In genomic region chr9:29100624-29101023, GRCm38 (mm10) we compare ENCODE assay signal across 33 mouse cellular contexts.
DNase-seq lines count a peak whose midpoint lies in the region; ATAC-seq lines count a peak whose summit lies in the region.
"Had no signal": no experiment of that assay in that cellular context is flagged by ENCODE, and none has a peak within 500 bp of the region (broad histone marks: within the 10 kb centered on the region; RNA-seq: fewer than 3 reads in every experiment).

No protein-coding gene starts in this region.

- H3K27me3 ChIP-seq in embryonic facial prominence, embryonic 14.5 days (replicated peaks; ENCODE audit: control insufficient read depth, insufficient read depth, low read length), result no peaks in the 10 kb centered on the region
- H3K27me3 ChIP-seq: CH12.LX; embryonic facial prominence, embryonic 12.5 days; heart, embryonic 13.5 days; Patski had no signal

- no peaks in the 10 kb centered on the region for H3K36me3 ChIP-seq in embryonic facial prominence, embryonic 14.5 days (ENCODE audit: control insufficient read depth, insufficient read depth, low read length)
- H3K36me3 ChIP-seq: embryonic facial prominence, embryonic 12.5 days; forebrain, embryonic 10.5 days; G1E; heart, embryonic 10.5 days; heart, embryonic 13.5 days had no signal

- H3K4me1 ChIP-seq in embryonic facial prominence, embryonic 14.5 days (ENCODE audit: control insufficient read depth, insufficient read depth, low read length), result no peaks in the 10 kb centered on the region
- H3K4me1 ChIP-seq: embryonic facial prominence, embryonic 12.5 days; forebrain, embryonic 10.5 days; heart, embryonic 10.5 days had no signal

- H3K9ac ChIP-seq in embryonic facial prominence, embryonic 14.5 days (ENCODE audit: low read depth, low read length), result no peak overlapping the region
- H3K9ac ChIP-seq: embryonic facial prominence, embryonic 12.5 days; forebrain, postnatal 0 days; heart, embryonic 13.5 days; hindbrain, embryonic 14.5 days had no signal

- H3K27ac ChIP-seq in embryonic facial prominence, embryonic 14.5 days (replicated peaks; ENCODE audit: low read depth, low read length), result no peak overlapping the region
- H3K27ac ChIP-seq: embryonic facial prominence, embryonic 12.5 days; forebrain, embryonic 10.5 days; heart, adult 2 months; heart, embryonic 10.5 days; heart, embryonic 13.5 days; hindbrain, embryonic 14.5 days; hindbrain, postnatal 0 days had no signal

- WGBS in embryonic facial prominence, embryonic 14.5 days, result 40% methylated on average over 5 of the region's 5 CpGs

- H3K9me3 ChIP-seq in embryonic facial prominence, embryonic 14.5 days (ENCODE audit: control insufficient read depth, low read length), result no peaks in the 10 kb centered on the region
- H3K9me3 ChIP-seq: embryonic facial prominence, embryonic 12.5 days; forebrain, embryonic 10.5 days; heart, embryonic 10.5 days; heart, embryonic 13.5 days had no signal

- no peak overlapping the region for H3K4me2 ChIP-seq in embryonic facial prominence, embryonic 14.5 days (ENCODE audit: low read depth, low read length)
- H3K4me2 ChIP-seq: embryonic facial prominence, embryonic 12.5 days; heart, embryonic 13.5 days; hindbrain, embryonic 14.5 days had no signal

- no peak overlapping the region for H3K4me3 ChIP-seq in embryonic facial prominence, embryonic 14.5 days (ENCODE audit: low read depth, low read length)
- H3K4me3 ChIP-seq: embryonic facial prominence, embryonic 12.5 days; erythroblast, embryonic 14.5 days; forebrain, embryonic 10.5 days; heart, adult 2 months; heart, embryonic 10.5 days; heart, embryonic 13.5 days had no signal

- peak; percentile 47; the same call in 1 of the 2 replicates for ATAC-seq in frontal cortex, adult (ENCODE audit: low TSS enrichment)
- no peak for ATAC-seq in embryonic facial prominence, embryonic 14.5 days (ENCODE audit: low read depth)
- ATAC-seq: forebrain, embryonic 14.5 days; forebrain, postnatal 0 days; hindbrain, postnatal 0 days; inflammation-experienced regulatory T-cells, adult 6 months; Patski had no signal

- DNase-seq in frontal cortex, postnatal 14 days (ENCODE audit: low spot score in 2 of 2), result no peak
- peak; percentile 16 for DNase-seq in layer of hippocampus, adult 9-11 months
- no peak for DNase-seq in layer of hippocampus, postnatal 10 days (ENCODE audit: low spot score in 2 of 2)
- DNase-seq in embryonic facial prominence, embryonic 14.5 days (ENCODE audit: low spot score), result peak; percentile 10
- DNase-seq in telencephalon, adult 2 months (ENCODE audit: low read depth, low spot score), result peak; percentile 42
- no peak for DNase-seq in right cerebral cortex, postnatal 36 days (ENCODE audit: low spot score in 2 of 2)
- DNase-seq: adrenal gland, adult 2 months; adrenal gland, postnatal 14 days; B cell, adult 2 months; cerebellum, adult 11-12 months; cerebellum, adult 8-10 months; cerebellum, postnatal 10 days; cerebellum, postnatal 36 days; embryo, embryonic 11 days; forebrain, postnatal 0 days; gastrocnemius, postnatal 10 days; gastrocnemius, postnatal 36 days; heart, adult 2 months; heart, postnatal 14 days; heart, postnatal 4 days had no signal

Comparison
In these comparisons a context has a peak if more than half of its experiments do, and no peak if none do; other contexts are left out.
1. DNase-seq: peak in layer of hippocampus, adult 9-11 months (single experiment), embryonic facial prominence, embryonic 14.5 days (single experiment) and telencephalon, adult 2 months (single experiment); none in frontal cortex, postnatal 14 days (0 of 2), layer of hippocampus, postnatal 10 days (0 of 2) and right cerebral cortex, postnatal 36 days (0 of 2).